Mouse (Mus musculus): Measurements from ENCODE around the gene Stt3a. TPM values are rescaled to one million over a fixed set of nuclear protein-coding genes. Genes with fewer than 3 reads are reported as not detected.

Gene Stt3a
- total and polyA plus RNA-seq, 2 experiments = 129 to 135 TPM

DNA sequence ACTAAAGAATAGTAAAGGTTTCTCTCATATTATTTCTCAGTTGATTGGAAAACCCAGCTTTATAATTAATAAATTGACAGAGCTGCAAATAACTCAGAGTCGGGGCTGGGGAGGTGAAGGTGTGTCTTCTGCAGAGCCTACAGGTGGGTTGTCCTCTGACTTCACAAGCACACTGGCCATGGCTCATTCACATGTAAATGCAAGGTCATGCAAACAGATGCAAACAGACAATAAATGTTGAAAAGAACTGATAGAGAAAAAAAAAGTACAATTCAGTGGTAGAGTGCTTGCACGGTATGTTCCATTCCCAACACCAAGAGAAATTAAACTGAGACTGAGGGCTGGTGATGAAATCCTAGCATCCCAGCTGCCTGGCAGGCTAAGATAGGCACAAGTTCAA is 27.0 kb upstream of the Stt3a start:
- Histone ChIP-seq H3K4me3 (ENCODE audit: insufficient read depth, low read depth, low read length) (no peak overlapping the region), H3K27me3 (ENCODE audit: control insufficient read depth, insufficient read depth, low read length) (no peaks in the 10 kb centered on the region), H3K79me2 (ENCODE audit: control insufficient read depth, insufficient read depth, low read length) (peaks cover 12% of the 10 kb centered on the region), H3K36me3 (ENCODE audit: control insufficient read depth, insufficient read depth, low read length) (peaks cover 23% of the 10 kb centered on the region), H3K9ac (ENCODE audit: low read depth, low read length) (no peak overlapping the region), H3K4me1 (ENCODE audit: control insufficient read depth, insufficient read depth, low read length) (peaks cover 25% of the 10 kb centered on the region), H3K27ac (replicated peaks; ENCODE audit: insufficient read depth, low read depth, low read length) (0 out of 2 replicates have a peak overlapping the region, but pooled peaks have one; percentile 37)
- WGBS = 34% methylated on average over 2 of the region's 2 CpGs
- peak; percentile 87 for DNase-seq (ENCODE audit: extremely low read depth, low read depth, low spot score)
- TF ChIP-seq CTCF (IDR thresholded peaks at IDR 0.05; ENCODE audit: low read depth, low read length) = no peak
- TF ChIP-seq POLR2A (IDR thresholded peaks at IDR 0.05; ENCODE audit: extremely low read depth, insufficient read depth, low read length) = no peak

DNA sequence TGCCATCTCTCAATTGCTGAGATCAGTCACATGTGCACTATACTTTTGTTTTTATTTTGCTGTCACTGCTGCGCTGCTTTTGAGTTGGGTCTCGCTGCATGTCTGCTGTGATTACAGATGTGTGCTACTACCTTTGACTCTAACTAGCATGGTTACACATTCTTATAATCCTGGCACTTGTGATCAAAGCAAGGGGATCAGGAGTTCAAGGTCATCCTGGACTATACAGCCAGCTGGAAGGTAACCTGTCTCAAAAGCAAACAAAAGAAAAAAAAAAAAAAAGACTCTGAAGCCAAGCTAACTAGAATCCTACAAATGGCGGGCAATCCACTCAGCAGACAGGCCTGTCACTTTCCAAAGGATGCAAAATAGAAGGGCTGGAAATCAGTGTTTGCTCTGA is 24.7 kb upstream of the Stt3a start:
- H3K4me1 ChIP-seq (ENCODE audit: control insufficient read depth, insufficient read depth, low read length) = peaks cover 22% of the 10 kb centered on the region
- no peak overlapping the region for H3K4me3 ChIP-seq (ENCODE audit: insufficient read depth, low read depth, low read length)
- H3K79me2 ChIP-seq (ENCODE audit: control insufficient read depth, insufficient read depth, low read length) = peaks cover 12% of the 10 kb centered on the region
- DNase-seq (ENCODE audit: extremely low read depth, low read depth, low spot score) = peak; percentile 98
- no peaks in the 10 kb centered on the region for H3K27me3 ChIP-seq (ENCODE audit: control insufficient read depth, insufficient read depth, low read length)
- WGBS = 21% methylated on average over 3 of the region's 3 CpGs
- TF ChIP-seq POLR2A (IDR thresholded peaks at IDR 0.05; ENCODE audit: extremely low read depth, insufficient read depth, low read length) (no peak), CTCF (IDR thresholded peaks at IDR 0.05; ENCODE audit: low read depth, low read length) (no peak)
- peaks cover 40% of the 10 kb centered on the region for H3K36me3 ChIP-seq (ENCODE audit: control insufficient read depth, insufficient read depth, low read length)
- no peak overlapping the region for H3K9ac ChIP-seq (ENCODE audit: low read depth, low read length)
- H3K27ac ChIP-seq (replicated peaks; ENCODE audit: insufficient read depth, low read depth, low read length) = peak overlapping the region; percentile 75

DNA sequence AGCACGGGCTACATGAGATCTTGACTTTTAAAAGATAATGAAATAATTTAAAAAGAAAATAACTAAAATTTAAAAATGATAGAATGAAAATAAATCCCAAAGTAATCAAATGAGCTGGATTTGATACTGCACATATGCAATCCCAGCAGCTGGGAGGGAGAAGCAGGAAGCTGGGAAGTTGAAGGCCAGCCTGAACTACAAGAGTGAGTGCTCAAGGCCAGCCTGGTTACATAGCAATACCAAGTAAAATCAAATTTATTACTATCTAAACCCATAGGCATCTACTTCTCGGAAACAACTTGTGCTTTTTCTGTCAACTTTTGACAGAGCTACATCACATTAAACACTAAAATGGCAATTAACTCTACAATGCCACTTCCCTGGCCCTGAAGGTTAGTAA is 16.4 kb upstream of the Stt3a start:
- Histone ChIP-seq H3K9ac (ENCODE audit: low read depth, low read length) (no peak overlapping the region), H3K79me2 (ENCODE audit: control insufficient read depth, insufficient read depth, low read length) (no peaks in the 10 kb centered on the region), H3K4me1 (ENCODE audit: control insufficient read depth, insufficient read depth, low read length) (no peaks in the 10 kb centered on the region), H3K27me3 (ENCODE audit: control insufficient read depth, insufficient read depth, low read length) (no peaks in the 10 kb centered on the region), H3K27ac (replicated peaks; ENCODE audit: insufficient read depth, low read depth, low read length) (no peak overlapping the region), H3K36me3 (ENCODE audit: control insufficient read depth, insufficient read depth, low read length) (peaks cover 78% of the 10 kb centered on the region), H3K4me3 (ENCODE audit: insufficient read depth, low read depth, low read length) (no peak overlapping the region)
- TF ChIP-seq POLR2A (IDR thresholded peaks at IDR 0.05; ENCODE audit: extremely low read depth, insufficient read depth, low read length) (no peak), CTCF (IDR thresholded peaks at IDR 0.05; ENCODE audit: low read depth, low read length) (no peak)
- WGBS = 82% methylated on average over 2 of the region's 2 CpGs
- no peak for DNase-seq (ENCODE audit: extremely low read depth, low read depth, low spot score)

DNA sequence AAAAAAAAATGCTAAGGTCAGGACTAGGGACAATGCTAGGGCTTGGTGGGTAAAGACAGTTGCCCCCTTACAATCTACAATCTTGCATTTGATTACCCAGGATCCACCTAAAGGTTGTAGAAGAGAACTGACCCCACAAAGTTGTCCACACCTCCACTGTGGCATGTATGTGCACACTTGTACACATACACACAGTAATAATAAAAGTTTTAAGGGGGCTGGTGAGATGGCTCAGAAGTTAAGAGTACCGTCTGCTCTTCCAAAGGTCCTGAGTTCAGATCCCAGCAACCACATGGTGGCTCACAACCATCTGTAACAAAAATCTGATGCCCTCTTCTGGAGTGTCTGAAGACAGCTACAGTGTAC is 1.6 kb upstream of the Stt3a start:
- Histone ChIP-seq H3K4me3 (ENCODE audit: insufficient read depth, low read depth, low read length) (no peak overlapping the region), H3K9ac (ENCODE audit: low read depth, low read length) (no peak overlapping the region), H3K36me3 (ENCODE audit: control insufficient read depth, insufficient read depth, low read length) (peaks cover 4% of the 10 kb centered on the region; the same call in 1 of the 2 replicates), H3K27me3 (ENCODE audit: control insufficient read depth, insufficient read depth, low read length) (no peaks in the 10 kb centered on the region), H3K27ac (replicated peaks; ENCODE audit: insufficient read depth, low read depth, low read length) (no peak overlapping the region; the same call in 1 of the 2 replicates), H3K79me2 (ENCODE audit: control insufficient read depth, insufficient read depth, low read length) (peaks cover 10% of the 10 kb centered on the region; the same call in 1 of the 2 replicates), H3K4me1 (ENCODE audit: control insufficient read depth, insufficient read depth, low read length) (no peaks in the 10 kb centered on the region)
- no peak for TF ChIP-seq POLR2A (IDR thresholded peaks at IDR 0.05; ENCODE audit: extremely low read depth, insufficient read depth, low read length)
- TF ChIP-seq CTCF (IDR thresholded peaks at IDR 0.05; ENCODE audit: low read depth, low read length) = no peak
- DNase-seq (ENCODE audit: extremely low read depth, low read depth, low spot score) = no peak
- 79% methylated on average over 1 of the region's 1 CpGs for WGBS

DNA sequence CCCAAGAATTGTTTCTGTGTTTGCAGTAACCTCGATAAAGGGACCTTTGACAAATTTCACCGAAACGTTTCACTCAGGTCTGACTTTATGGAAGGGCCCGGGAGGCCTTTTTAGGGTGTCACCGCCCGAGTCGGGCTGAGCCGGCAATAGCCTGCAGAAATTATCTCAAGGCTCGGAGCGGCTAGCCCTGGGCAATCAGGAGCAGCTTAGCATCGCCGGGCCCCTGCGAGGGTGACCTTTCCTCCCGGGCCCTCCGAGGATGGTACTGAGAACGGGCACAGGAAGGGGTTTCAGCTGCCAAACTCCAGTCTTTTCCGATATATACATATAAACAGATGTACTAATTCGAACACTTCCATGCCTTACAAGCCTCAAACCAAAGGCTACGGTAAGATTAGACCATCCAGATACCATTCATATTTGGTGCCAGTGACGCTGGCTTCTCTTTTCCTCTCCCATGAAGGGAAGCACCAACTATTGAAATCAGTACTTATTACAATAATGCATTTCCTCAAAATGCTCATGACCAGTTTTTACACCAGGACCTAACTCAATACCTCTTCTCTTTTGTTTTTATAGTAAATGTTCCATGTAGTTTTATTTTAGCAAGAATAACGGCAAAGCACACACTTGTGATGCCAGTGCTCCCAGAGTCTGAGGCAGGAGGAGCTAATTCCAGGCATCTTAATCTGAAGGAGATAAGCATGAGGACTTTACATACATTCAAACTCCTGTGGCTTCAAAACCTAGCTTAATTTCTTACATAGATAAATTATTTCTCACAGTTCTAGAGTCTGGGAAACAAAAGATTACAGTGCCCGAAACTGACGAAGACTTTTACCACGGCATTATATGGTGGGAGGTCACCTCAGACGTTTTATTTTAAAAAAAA is 923 bp upstream of the Stt3a start:
- peaks cover 10% of the 10 kb centered on the region; the same call in 1 of the 2 replicates for H3K79me2 ChIP-seq (ENCODE audit: control insufficient read depth, insufficient read depth, low read length)
- H3K4me3 ChIP-seq (ENCODE audit: insufficient read depth, low read depth, low read length) = peak overlapping the region; percentile 66
- WGBS = 10% methylated on average over 25 of the region's 25 CpGs
- peaks cover 8% of the 10 kb centered on the region; the same call in 1 of the 2 replicates for H3K36me3 ChIP-seq (ENCODE audit: control insufficient read depth, insufficient read depth, low read length)
- TF ChIP-seq CTCF (IDR thresholded peaks at IDR 0.05; ENCODE audit: low read depth, low read length) (no peak), POLR2A (IDR thresholded peaks at IDR 0.05; ENCODE audit: extremely low read depth, insufficient read depth, low read length) (no peak)
- H3K27me3 ChIP-seq (ENCODE audit: control insufficient read depth, insufficient read depth, low read length) = no peaks in the 10 kb centered on the region
- peak overlapping the region; percentile 56 for H3K9ac ChIP-seq (ENCODE audit: low read depth, low read length)
- peak overlapping the region; percentile 68 for H3K27ac ChIP-seq (replicated peaks; ENCODE audit: insufficient read depth, low read depth, low read length)
- H3K4me1 ChIP-seq (ENCODE audit: control insufficient read depth, insufficient read depth, low read length) = no peaks in the 10 kb centered on the region
- no peak for DNase-seq (ENCODE audit: extremely low read depth, low read depth, low spot score)

DNA sequence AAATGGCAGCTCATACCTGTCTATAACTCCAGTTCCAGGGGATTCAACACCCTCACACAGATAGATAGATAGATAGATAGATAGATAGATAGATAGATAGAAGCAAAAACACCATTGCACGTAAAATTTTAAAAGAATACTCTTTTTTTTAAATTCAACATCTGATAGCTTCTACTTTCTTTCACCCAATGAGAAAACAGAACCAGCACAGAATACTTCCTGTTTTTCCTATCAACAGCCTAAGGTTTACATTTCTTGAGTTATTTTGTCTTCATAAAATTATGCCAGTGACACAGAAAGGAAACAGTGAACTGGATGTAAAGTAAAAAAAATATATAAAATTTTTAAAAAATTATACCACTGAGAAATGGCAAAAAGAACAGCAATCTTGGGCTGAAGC is 3.1 kb downstream of the Stt3a start:
- H3K9ac ChIP-seq (ENCODE audit: low read depth, low read length) = no peak overlapping the region
- peaks cover 13% of the 10 kb centered on the region; the same call in 1 of the 2 replicates for H3K79me2 ChIP-seq (ENCODE audit: control insufficient read depth, insufficient read depth, low read length)
- no peak for DNase-seq (ENCODE audit: extremely low read depth, low read depth, low spot score)
- 98% methylated on average over 1 of the region's 1 CpGs for WGBS
- no peaks in the 10 kb centered on the region for H3K4me1 ChIP-seq (ENCODE audit: control insufficient read depth, insufficient read depth, low read length)
- peaks cover 37% of the 10 kb centered on the region for H3K36me3 ChIP-seq (ENCODE audit: control insufficient read depth, insufficient read depth, low read length)
- H3K4me3 ChIP-seq (ENCODE audit: insufficient read depth, low read depth, low read length) = no peak overlapping the region
- H3K27ac ChIP-seq (replicated peaks; ENCODE audit: insufficient read depth, low read depth, low read length) = no peak overlapping the region
- TF ChIP-seq POLR2A (IDR thresholded peaks at IDR 0.05; ENCODE audit: extremely low read depth, insufficient read depth, low read length) = no peak
- TF ChIP-seq CTCF (IDR thresholded peaks at IDR 0.05; ENCODE audit: low read depth, low read length) = no peak
- no peaks in the 10 kb centered on the region for H3K27me3 ChIP-seq (ENCODE audit: control insufficient read depth, insufficient read depth, low read length)
